Mouse (Mus musculus): ENCODE results near the gene Tet2. TPM values are rescaled to one million over a fixed set of nuclear protein-coding genes. Genes with fewer than 3 reads are reported as not detected.

Tet2 gene
- polyA plus RNA-seq, 1 experiment from 2014 or later, result 16.1 TPM

DNA sequence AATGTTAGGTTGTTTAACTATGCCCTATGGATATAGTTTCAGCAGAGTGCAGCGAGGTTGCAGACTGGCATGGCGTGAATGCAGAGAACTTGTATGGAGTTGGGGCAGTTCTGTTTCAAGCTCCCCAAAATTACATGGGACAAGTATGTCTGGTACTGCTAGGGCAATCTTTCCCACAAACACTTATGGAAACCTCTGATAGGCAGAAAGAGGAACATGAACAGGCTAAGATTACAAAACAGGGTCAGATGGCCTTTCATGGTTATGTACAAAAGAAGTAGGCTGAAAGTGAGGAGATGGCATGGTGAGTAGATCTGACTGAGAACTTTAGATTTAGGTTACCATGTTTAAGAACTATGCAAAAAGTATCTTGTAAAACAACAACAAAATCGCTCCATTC lies 81.7 kb downstream of the Tet2 start:
- Histone ChIP-seq H3K4me3 (ENCODE audit: low read depth, low read length) (no peak overlapping the region), H3K4me1 (ENCODE audit: insufficient read depth, low read depth, low read length) (no peaks in the 10 kb centered on the region), H3K9me3 (ENCODE audit: low read length) (no peaks in the 10 kb centered on the region), H3K36me3 (ENCODE audit: insufficient read depth, low read length) (peaks cover 18% of the 10 kb centered on the region), H3K27me3 (replicated peaks; ENCODE audit: insufficient read depth, low read length) (no peaks in the 10 kb centered on the region), H3K27ac (ENCODE audit: low read length) (no peak overlapping the region), H3K9ac (replicated peaks; ENCODE audit: low read depth) (no peak overlapping the region), H3K4me2 (replicated peaks; ENCODE audit: low read depth, low read length) (no peak overlapping the region)
- 87% methylated on average over 3 of the region's 3 CpGs for WGBS
- no peak for ATAC-seq
- no peak for DNase-seq (ENCODE audit: low spot score)
- TF ChIP-seq CTCF (IDR thresholded peaks at IDR 0.05) (no peak), EP300 (IDR thresholded peaks at IDR 0.05) (no peak)

DNA sequence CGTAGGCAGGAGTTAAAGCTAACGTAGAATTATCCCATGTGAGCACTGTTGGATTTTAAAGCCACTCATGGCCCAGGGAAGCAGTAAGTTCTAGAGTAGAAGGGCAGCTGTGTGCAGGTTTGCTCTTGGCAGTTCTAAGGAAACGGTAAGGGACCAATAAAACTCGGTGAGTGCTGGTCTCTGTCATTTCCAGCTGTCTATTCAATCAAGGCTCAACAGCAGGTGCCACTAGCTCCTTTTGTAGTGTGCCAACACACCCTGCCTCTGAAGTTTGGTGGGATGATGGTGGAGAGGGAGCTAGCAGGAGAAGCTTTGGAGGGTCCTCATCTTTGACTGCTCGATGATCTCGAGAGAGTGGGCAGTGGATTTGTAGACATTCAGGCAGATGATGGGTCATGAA lies 82.5 kb downstream of the Tet2 start:
- 92% methylated on average over 6 of the region's 6 CpGs for WGBS

DNA sequence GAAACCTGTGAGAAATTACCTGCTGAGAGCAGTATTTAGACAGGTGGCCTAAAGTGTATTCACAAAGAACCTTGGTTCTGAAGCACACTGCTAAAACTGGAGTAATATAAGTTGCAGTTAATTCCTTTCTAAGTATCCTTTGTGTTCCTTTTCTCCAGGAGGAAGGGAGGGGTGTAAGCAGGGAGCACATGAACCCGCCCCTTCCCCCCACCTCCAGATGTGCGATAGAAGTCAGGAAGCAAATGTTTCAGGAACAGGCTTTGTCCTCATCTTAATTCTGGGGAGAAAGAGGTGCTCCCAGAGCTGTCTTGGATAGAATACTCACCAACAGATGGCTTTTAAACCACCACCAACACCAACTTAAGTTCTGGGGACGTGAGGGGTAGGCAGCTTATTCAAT lies 82.9 kb downstream of the Tet2 start:
- ATAC-seq (no peak), DNase-seq (ENCODE audit: low spot score) (no peak)
- H3K27me3 ChIP-seq (replicated peaks; ENCODE audit: insufficient read depth, low read length), result no peaks in the 10 kb centered on the region
- no peak overlapping the region for H3K9ac ChIP-seq (replicated peaks; ENCODE audit: low read depth)
- H3K4me1 ChIP-seq (ENCODE audit: insufficient read depth, low read depth, low read length), result no peaks in the 10 kb centered on the region
- H3K36me3 ChIP-seq (ENCODE audit: insufficient read depth, low read length), result peaks cover 6% of the 10 kb centered on the region
- no peak overlapping the region for H3K27ac ChIP-seq (ENCODE audit: low read length)
- H3K4me3 ChIP-seq (ENCODE audit: low read depth, low read length), result no peak overlapping the region
- TF ChIP-seq EP300 (IDR thresholded peaks at IDR 0.05) (no peak), CTCF (IDR thresholded peaks at IDR 0.05) (no peak)
- WGBS, result 69% methylated on average over 3 of the region's 3 CpGs
- no peak overlapping the region for H3K4me2 ChIP-seq (replicated peaks; ENCODE audit: low read depth, low read length)
- no peaks in the 10 kb centered on the region for H3K9me3 ChIP-seq (ENCODE audit: low read length)

More for the DNA sequence above, 82.5 kb downstream of the Tet2 start:
- Histone ChIP-seq H3K4me3 (ENCODE audit: low read depth, low read length) (no peak overlapping the region), H3K27me3 (replicated peaks; ENCODE audit: insufficient read depth, low read length) (no peaks in the 10 kb centered on the region), H3K4me1 (ENCODE audit: insufficient read depth, low read depth, low read length) (no peaks in the 10 kb centered on the region), H3K9ac (replicated peaks; ENCODE audit: low read depth) (no peak overlapping the region), H3K36me3 (ENCODE audit: insufficient read depth, low read length) (peaks cover 11% of the 10 kb centered on the region), H3K27ac (ENCODE audit: low read length) (no peak overlapping the region), H3K4me2 (replicated peaks; ENCODE audit: low read depth, low read length) (no peak overlapping the region), H3K9me3 (ENCODE audit: low read length) (no peaks in the 10 kb centered on the region)
- no peak for DNase-seq (ENCODE audit: low spot score)
- TF ChIP-seq CTCF (IDR thresholded peaks at IDR 0.05), result no peak
- no peak for TF ChIP-seq EP300 (IDR thresholded peaks at IDR 0.05)
- ATAC-seq, result no peak

GRCm38 (mm10) chr3:133459174-133459573 lies 85.8 kb downstream of the Tet2 start:
- Histone ChIP-seq H3K9ac (replicated peaks; ENCODE audit: low read depth) (no peak overlapping the region), H3K9me3 (ENCODE audit: low read length) (no peaks in the 10 kb centered on the region), H3K4me3 (ENCODE audit: low read depth, low read length) (no peak overlapping the region), H3K4me2 (replicated peaks; ENCODE audit: low read depth, low read length) (no peak overlapping the region), H3K27ac (ENCODE audit: low read length) (no peak overlapping the region), H3K4me1 (ENCODE audit: insufficient read depth, low read depth, low read length) (no peaks in the 10 kb centered on the region), H3K36me3 (ENCODE audit: insufficient read depth, low read length) (no peaks in the 10 kb centered on the region), H3K27me3 (replicated peaks; ENCODE audit: insufficient read depth, low read length) (no peaks in the 10 kb centered on the region)
- no peak for DNase-seq (ENCODE audit: low spot score)
- whole genome bisulfite sequencing, result 76% methylated on average over 1 of the region's 1 CpGs
- ATAC-seq, result no peak
- no peak for TF ChIP-seq EP300 (IDR thresholded peaks at IDR 0.05)
- no peak for TF ChIP-seq CTCF (IDR thresholded peaks at IDR 0.05)

DNA sequence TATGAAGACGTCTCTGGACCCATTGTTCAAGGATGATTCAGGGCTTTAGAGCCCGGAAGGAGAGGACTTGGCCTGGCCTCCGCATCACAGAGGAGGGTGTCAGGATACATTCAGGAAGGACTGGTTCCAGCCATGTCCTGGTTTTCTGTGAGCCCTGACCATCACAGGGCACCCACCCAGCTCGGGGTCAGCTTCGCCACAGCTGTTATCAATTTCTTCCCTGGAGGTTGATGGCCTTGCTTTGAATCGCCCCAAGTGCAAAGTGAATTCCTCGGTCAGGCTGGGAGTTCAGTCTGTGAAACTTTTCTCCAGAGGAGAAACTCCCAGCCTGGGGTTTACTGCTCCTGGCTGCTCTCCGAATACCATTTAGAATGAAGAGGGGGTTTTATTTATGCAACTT lies 91.0 kb downstream of the Tet2 start:
- no peak overlapping the region for H3K9ac ChIP-seq (replicated peaks; ENCODE audit: low read depth)
- 79% methylated on average over 8 of the region's 8 CpGs for WGBS
- H3K9me3 ChIP-seq (ENCODE audit: low read length), result no peaks in the 10 kb centered on the region
- no peak overlapping the region for H3K4me2 ChIP-seq (replicated peaks; ENCODE audit: low read depth, low read length)
- no peak for ATAC-seq
- no peak for TF ChIP-seq EP300 (IDR thresholded peaks at IDR 0.05)
- TF ChIP-seq CTCF (IDR thresholded peaks at IDR 0.05), result no peak
- H3K27ac ChIP-seq (ENCODE audit: low read length), result no peak overlapping the region
- DNase-seq (ENCODE audit: low spot score), result no peak
- no peaks in the 10 kb centered on the region for H3K27me3 ChIP-seq (replicated peaks; ENCODE audit: insufficient read depth, low read length)
- no peaks in the 10 kb centered on the region for H3K36me3 ChIP-seq (ENCODE audit: insufficient read depth, low read length)
- H3K4me3 ChIP-seq (ENCODE audit: low read depth, low read length), result no peak overlapping the region
- H3K4me1 ChIP-seq (ENCODE audit: insufficient read depth, low read depth, low read length), result no peaks in the 10 kb centered on the region

DNA sequence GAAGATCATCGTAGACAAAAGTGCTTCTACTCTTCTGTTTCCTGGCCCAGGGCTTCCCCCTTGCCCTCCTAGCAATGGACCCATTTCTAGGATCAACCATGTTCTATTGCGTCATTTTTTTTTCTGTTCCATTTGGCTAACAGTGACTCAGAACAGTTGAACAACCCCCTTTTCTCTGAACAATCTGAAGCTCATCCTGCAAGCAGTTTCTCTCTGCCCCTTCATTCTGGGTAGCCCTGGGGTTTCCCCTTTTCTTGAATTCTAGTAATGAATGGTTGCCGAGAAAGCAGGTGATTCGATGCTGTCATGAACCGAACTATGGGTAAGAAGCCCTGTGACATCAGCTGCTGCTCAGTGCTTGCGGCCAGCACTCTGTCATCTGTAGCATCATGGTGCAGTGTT lies 108.0 kb downstream of the Tet2 start:
- DNase-seq (ENCODE audit: low spot score), result no peak
- no peak for ATAC-seq
- H3K36me3 ChIP-seq (ENCODE audit: insufficient read depth, low read length), result no peaks in the 10 kb centered on the region
- no peak overlapping the region for H3K9ac ChIP-seq (replicated peaks; ENCODE audit: low read depth)
- TF ChIP-seq EP300 (IDR thresholded peaks at IDR 0.05) (no peak), CTCF (IDR thresholded peaks at IDR 0.05) (no peak)
- H3K4me1 ChIP-seq (ENCODE audit: insufficient read depth, low read depth, low read length), result no peaks in the 10 kb centered on the region
- WGBS, result 83% methylated on average over 6 of the region's 6 CpGs
- H3K9me3 ChIP-seq (ENCODE audit: low read length), result no peaks in the 10 kb centered on the region
- no peak overlapping the region for H3K4me2 ChIP-seq (replicated peaks; ENCODE audit: low read depth, low read length)
- H3K4me3 ChIP-seq (ENCODE audit: low read depth, low read length), result no peak overlapping the region
- no peak overlapping the region for H3K27ac ChIP-seq (ENCODE audit: low read length)
- H3K27me3 ChIP-seq (replicated peaks; ENCODE audit: insufficient read depth, low read length), result no peaks in the 10 kb centered on the region

GRCm38 (mm10) chr3:133436279-133436860 lies 108.6 kb downstream of the Tet2 start:
- Histone ChIP-seq H3K27ac (ENCODE audit: low read length) (no peak overlapping the region), H3K4me3 (ENCODE audit: low read depth, low read length) (no peak overlapping the region), H3K9ac (replicated peaks; ENCODE audit: low read depth) (no peak overlapping the region), H3K9me3 (ENCODE audit: low read length) (no peaks in the 10 kb centered on the region), H3K36me3 (ENCODE audit: insufficient read depth, low read length) (no peaks in the 10 kb centered on the region), H3K4me1 (ENCODE audit: insufficient read depth, low read depth, low read length) (no peaks in the 10 kb centered on the region), H3K27me3 (replicated peaks; ENCODE audit: insufficient read depth, low read length) (no peaks in the 10 kb centered on the region), H3K4me2 (replicated peaks; ENCODE audit: low read depth, low read length) (no peak overlapping the region)
- no peak for TF ChIP-seq CTCF (IDR thresholded peaks at IDR 0.05)
- TF ChIP-seq EP300 (IDR thresholded peaks at IDR 0.05), result no peak
- 77% methylated on average over 4 of the region's 4 CpGs for WGBS
- no peak for ATAC-seq
- DNase-seq (ENCODE audit: low spot score), result no peak

Data from lung, postnatal 0 days (tissue).